Mouse (Mus musculus) gastrocnemius, adult 18-20 months (tissue): ENCODE results near the gene Usp20. TPM values are rescaled to one million over a fixed set of nuclear protein-coding genes. Genes with fewer than 3 reads are reported as not detected.

Source experiments
- DNase-seq: peaks from one replicate; pipeline ENCODE4 v3.0.0; 2021; ENCODE audit warnings: low spot score
- total RNA-seq, 2 experiments: library from RNA; stranded (reverse); gene quantifications; 2 replicates each; pipeline ENCODE4 v1.2.3; 2021

Gene Usp20
- total RNA-seq, 2 experiments from 2014 or later, result 12.0 to 12.1 TPM

- DNase-seq, result peak; percentile 32
Measured at GRCm38 (mm10) chr2:30985111-30986020, 3.3 kb downstream of the Usp20 start.

GRCm38 (mm10) chr2:30990221-30990620 is 8.1 kb downstream of the Usp20 start:
- no peak for DNase-seq

GRCm38 (mm10) chr2:30994853-30995252 is 12.8 kb downstream of the Usp20 start:
- DNase-seq, result no peak

- DNase-seq, result peak; percentile 25
Measured at GRCm38 (mm10) chr2:30995432-30995996, 13.4 kb downstream of the Usp20 start.

- no peak for DNase-seq
Measured at GRCm38 (mm10) chr2:30998443-30999260, 16.6 kb downstream of the Usp20 start.

GRCm38 (mm10) chr2:31002857-31003256 is 20.8 kb downstream of the Usp20 start:
- no peak for DNase-seq

GRCm38 (mm10) chr2:31005453-31005852 is 23.4 kb downstream of the Usp20 start:
- no peak for DNase-seq

GRCm38 (mm10) chr2:31006434-31006833 is 24.4 kb downstream of the Usp20 start:
- DNase-seq, result no peak

GRCm38 (mm10) chr2:31007208-31007607 is 25.1 kb downstream of the Usp20 start:
- no peak for DNase-seq

GRCm38 (mm10) chr2:31013371-31014120 is 31.5 kb downstream of the Usp20 start:
- no peak for DNase-seq

GRCm38 (mm10) chr2:31017625-31018317 is 35.7 kb downstream of the Usp20 start:
- DNase-seq, result no peak

- DNase-seq, result no peak
Measured at GRCm38 (mm10) chr2:31018519-31018918, 36.4 kb downstream of the Usp20 start.

- no peak for DNase-seq
Measured at GRCm38 (mm10) chr2:31019011-31019410, 36.9 kb downstream of the Usp20 start.

- no peak for DNase-seq
Measured at GRCm38 (mm10) chr2:31020202-31020601, 38.1 kb downstream of the Usp20 start.

- DNase-seq, result no peak
Measured at GRCm38 (mm10) chr2:31023940-31024339, 41.9 kb downstream of the Usp20 start.

GRCm38 (mm10) chr2:31024618-31025370 is 42.7 kb downstream of the Usp20 start:
- DNase-seq, result peak; percentile 63

GRCm38 (mm10) chr2:31025458-31025857 is 43.4 kb downstream of the Usp20 start:
- DNase-seq, result no peak

GRCm38 (mm10) chr2:31026642-31027041 is 44.6 kb downstream of the Usp20 start:
- DNase-seq, result no peak

- DNase-seq, result no peak
Measured at GRCm38 (mm10) chr2:31031972-31032371, 49.9 kb downstream of the Usp20 start.

GRCm38 (mm10) chr2:31036811-31037210 is 54.7 kb downstream of the Usp20 start:
- DNase-seq, result no peak
